Mouse (Mus musculus) liver, embryonic 14.5 days (tissue): Measurements from ENCODE around the gene Ntn1. TPM values are rescaled to one million over a fixed set of nuclear protein-coding genes. Genes with fewer than 3 reads are reported as not detected.

ENCODE experiments used
- ATAC-seq: fragments of 200-750 bp; cut with Nextera tagmentation; 2 replicates; pipeline ENCODE4 v1.8.0; 2017; ENCODE audit warnings: moderate number of reproducible peaks, mild to moderate bottlenecking, moderate library complexity; ENCODE audit not compliant: insufficient read depth
- DNase-seq, 3 experiments: peaks; one replicate each; pipeline ENCODE4 v3.0.0-alpha.2; 2012 to 2013; ENCODE audit warnings: low read depth in 3 of 3, low spot score in 3 of 3
- H3K27ac ChIP-seq: fragments of 300-500 bp; sonication (generic); 2 replicates; pipeline ENCODE4 v1.5.1; 2014; ENCODE audit warnings: moderate library complexity, mild to moderate bottlenecking, control low read depth, inconsistent platforms
- H3K27me3 ChIP-seq: fragments of 300-500 bp; sonication (generic); 2 replicates; pipeline ENCODE4 v1.6.1; 2014; ENCODE audit warnings: mild to moderate bottlenecking, low read length, moderate library complexity; ENCODE audit not compliant: control insufficient read depth, insufficient read depth
- H3K36me3 ChIP-seq: fragments of 300-500 bp; sonication (generic); replicated peaks from 2 replicates; pipeline ENCODE4 v1.6.1; 2014; ENCODE audit warnings: low read depth; ENCODE audit not compliant: control insufficient read depth, insufficient read depth
- H3K4me1 ChIP-seq, 2 experiments: fragments of 200-500 bp in 1 of 2; fragments of 300-500 bp in 1 of 2; sonication (generic) in 1 of 2; replicated peaks; 2 replicates each; pipeline ENCODE4 v1.6.1; 2012 to 2014; ENCODE audit warnings: antibody characterized with exemption in 1 of 2, inconsistent platforms in 1 of 2, low read length in 1 of 2; ENCODE audit not compliant: control insufficient read depth in 2 of 2, insufficient read depth in 2 of 2
- H3K4me2 ChIP-seq: fragments of 300-500 bp; sonication (generic); 2 replicates; pipeline ENCODE4 v1.6.1; 2014; ENCODE audit warnings: low read depth, mild to moderate bottlenecking, control low read depth, moderate library complexity
- H3K4me3 ChIP-seq, 2 experiments: fragments of 200-500 bp in 1 of 2; fragments of 300-500 bp in 1 of 2; sonication (generic) in 1 of 2; 2 replicates each; pipeline ENCODE4 v1.5.1; 2012 to 2014; ENCODE audit warnings: low read depth in 2 of 2, low read length in 2 of 2, mild to moderate bottlenecking in 2 of 2, control low read depth in 1 of 2, inconsistent platforms in 1 of 2, moderate library complexity in 1 of 2; ENCODE audit not compliant: insufficient read depth in 1 of 2
- H3K9ac ChIP-seq: fragments of 300-500 bp; sonication (generic); replicated peaks from 2 replicates; pipeline ENCODE4 v1.6.1; 2014; ENCODE audit warnings: mild to moderate bottlenecking, control low read depth, moderate library complexity
- H3K9me3 ChIP-seq: fragments of 300-500 bp; sonication (generic); 2 replicates; pipeline ENCODE4 v1.6.1; 2016; ENCODE audit warnings: low read length, mixed read lengths; ENCODE audit not compliant: control insufficient read depth
- CTCF ChIP-seq: IDR thresholded peaks from 2 replicates; pipeline ENCODE4 v1.5.1; 2016; ENCODE audit warnings: antibody characterized with exemption, low read depth, control low read depth
- EP300 ChIP-seq: IDR thresholded peaks from 2 replicates; pipeline ENCODE4 v1.6.1; 2016; ENCODE audit warnings: antibody characterized with exemption, low read depth
- WGBS: fragments of 180-500 bp; shearing (Covaris S2); extraction: QIAGEN DNeasy Blood & Tissue Kit; methylation state at CpG from one replicate; pipeline ENCODE4 v1.1.7; 2014; ENCODE audit not compliant: insufficient replicate concordance; 5-methylcytosine and 5-hydroxymethylcytosine counted together
- polyA plus RNA-seq, 2 experiments: library from polyadenylated mRNA; depleted of rRNA in 1 of 2; stranded (reverse) in 1 of 2; unstranded in 1 of 2; fragments of >200 nt; fragmentation: Nextera tagmentation in 1 of 2; extraction: Ambion mirVana in 1 of 2; gene quantifications; 2 replicates each; pipeline versions ENCODE4 v1.2.1 to v1.2.3; 2012 to 2014

Gene Ntn1
- polyA plus RNA-seq, 2 experiments: 0.06 to 0.15 TPM

DNA sequence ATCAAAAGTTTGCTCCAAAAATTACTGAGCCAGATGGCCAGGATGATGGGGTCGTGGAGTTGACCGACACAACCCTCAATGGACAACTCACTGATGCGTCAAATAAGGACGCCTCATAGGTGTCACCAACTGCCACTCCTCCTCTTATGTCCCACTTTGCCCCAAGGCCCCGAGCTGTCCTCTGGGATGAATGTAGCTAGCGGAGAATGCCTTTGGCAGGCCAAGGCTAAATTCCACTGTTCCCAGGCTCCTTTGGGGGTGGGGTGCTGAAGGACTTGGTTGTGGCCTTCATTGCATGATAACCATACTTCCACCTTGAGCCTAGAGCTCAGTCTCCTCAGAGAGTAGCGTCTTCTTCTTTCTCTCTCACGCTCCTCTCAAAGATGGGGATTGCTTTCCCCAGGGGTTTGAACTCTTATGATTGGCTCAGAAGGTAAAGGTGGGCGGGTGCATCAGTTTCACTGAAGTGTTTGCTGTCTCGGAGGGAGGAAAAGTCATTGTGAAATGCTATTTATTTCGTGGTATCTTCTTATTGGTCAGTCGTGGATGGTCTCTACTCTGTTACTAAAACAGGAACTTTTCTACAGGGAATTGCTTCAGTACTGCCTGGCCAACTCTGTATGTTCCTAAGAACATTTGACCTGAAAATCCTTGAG is 42.5 kb upstream of the Ntn1 start:
- DNase-seq: no peak
- H3K27ac ChIP-seq: no peak overlapping the region
- no peak overlapping the region for H3K9ac ChIP-seq
- H3K9me3 ChIP-seq: no peaks in the 10 kb centered on the region
- H3K4me1 ChIP-seq: no peaks in the 10 kb centered on the region
- no peak overlapping the region for H3K4me2 ChIP-seq
- no peaks in the 10 kb centered on the region for H3K36me3 ChIP-seq
- no peak for TF ChIP-seq CTCF
- no peak for TF ChIP-seq EP300
- ATAC-seq: no peak
- WGBS: 51% methylated on average over 12 of the region's 12 CpGs
- H3K27me3 ChIP-seq: no peaks in the 10 kb centered on the region
- no peak overlapping the region for H3K4me3 ChIP-seq

DNA sequence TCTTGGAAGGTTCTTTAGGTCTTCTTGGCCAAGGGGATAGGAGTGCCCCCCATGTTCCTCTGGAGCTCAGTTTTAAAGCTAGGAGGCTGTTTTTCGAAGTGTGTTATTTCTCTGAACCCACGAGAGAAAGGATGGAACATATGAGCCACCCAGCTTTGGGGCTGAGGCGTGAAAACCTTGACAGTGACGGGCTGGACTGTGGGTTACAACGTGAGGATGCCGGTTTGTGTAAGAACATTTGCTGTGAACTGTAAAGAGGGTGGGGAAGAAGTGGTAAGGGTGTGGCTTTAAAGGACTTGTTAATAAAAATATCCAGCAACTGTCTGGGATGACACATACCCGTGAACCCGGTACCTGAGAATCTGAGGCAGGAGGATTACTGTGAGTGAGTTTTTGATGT is 41.7 kb upstream of the Ntn1 start:
- no peak for ATAC-seq
- WGBS: 59% methylated on average over 8 of the region's 8 CpGs

DNA sequence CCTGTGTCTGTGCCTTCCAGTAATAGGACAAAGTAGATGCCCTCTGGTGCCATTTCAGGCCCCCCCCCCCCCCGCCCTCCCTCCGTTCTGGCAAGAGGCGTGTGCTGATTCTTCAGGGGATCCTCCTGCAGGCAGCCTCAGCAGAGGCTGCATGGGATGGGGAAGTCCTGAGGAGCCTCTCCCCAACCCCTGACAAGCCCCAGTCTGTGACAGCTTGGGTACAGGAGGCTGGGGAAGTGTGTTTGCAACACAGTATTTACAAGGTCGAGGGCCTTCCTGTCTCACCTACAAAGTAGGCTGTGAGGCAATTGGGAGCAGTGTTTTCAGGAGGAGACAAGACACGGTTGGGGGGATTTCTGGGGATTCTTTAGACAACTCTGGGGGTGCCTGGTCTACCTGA is 40.3 kb upstream of the Ntn1 start:
- 45% methylated on average over 5 of the region's 5 CpGs for WGBS
- H3K36me3 ChIP-seq: no peaks in the 10 kb centered on the region
- no peaks in the 10 kb centered on the region for H3K27me3 ChIP-seq
- no peak for DNase-seq
- H3K4me2 ChIP-seq: no peak overlapping the region
- no peaks in the 10 kb centered on the region for H3K4me1 ChIP-seq
- H3K9me3 ChIP-seq: no peaks in the 10 kb centered on the region
- H3K4me3 ChIP-seq: no peak overlapping the region
- TF ChIP-seq EP300: no peak
- no peak for TF ChIP-seq CTCF
- H3K9ac ChIP-seq: no peak overlapping the region
- ATAC-seq: no peak
- H3K27ac ChIP-seq: no peak overlapping the region

More for the DNA sequence above, 41.7 kb upstream of the Ntn1 start:
- TF ChIP-seq CTCF: no peak
- TF ChIP-seq EP300: no peak
- no peaks in the 10 kb centered on the region for H3K9me3 ChIP-seq
- H3K4me3 ChIP-seq: no peak overlapping the region
- no peaks in the 10 kb centered on the region for H3K36me3 ChIP-seq
- no peak overlapping the region for H3K27ac ChIP-seq
- no peaks in the 10 kb centered on the region for H3K4me1 ChIP-seq
- H3K4me2 ChIP-seq: no peak overlapping the region
- H3K27me3 ChIP-seq: no peaks in the 10 kb centered on the region
- no peak overlapping the region for H3K9ac ChIP-seq
- no peak for DNase-seq

DNA sequence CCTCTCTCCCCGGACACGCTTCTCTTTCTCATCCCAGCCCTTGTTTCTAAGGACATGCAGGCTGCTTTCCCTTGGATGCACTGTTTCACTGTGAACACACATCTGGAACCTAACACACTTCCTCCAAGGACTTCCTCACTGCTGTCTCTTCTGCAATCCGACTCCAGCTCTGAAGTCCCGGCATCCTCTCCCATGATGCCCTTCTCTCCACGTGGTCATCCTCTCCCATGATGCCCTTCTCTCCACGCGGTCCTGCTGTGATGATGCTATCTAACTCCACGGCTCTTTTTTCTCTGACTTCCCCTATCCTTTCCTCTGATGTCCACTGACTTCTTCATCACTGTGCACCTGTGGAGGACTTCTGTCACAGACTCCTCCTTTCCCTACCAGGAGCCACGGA is 39.5 kb upstream of the Ntn1 start:
- Histone ChIP-seq H3K9me3 (no peaks in the 10 kb centered on the region), H3K4me2 (no peak overlapping the region), H3K27me3 (no peaks in the 10 kb centered on the region), H3K36me3 (no peaks in the 10 kb centered on the region), H3K27ac (no peak overlapping the region), H3K4me3 (no peak overlapping the region), H3K4me1 (no peaks in the 10 kb centered on the region), H3K9ac (no peak overlapping the region)
- TF ChIP-seq EP300: no peak
- no peak for TF ChIP-seq CTCF
- DNase-seq (no peak), ATAC-seq (no peak)
- WGBS: 51% methylated on average over 9 of the region's 9 CpGs

DNA sequence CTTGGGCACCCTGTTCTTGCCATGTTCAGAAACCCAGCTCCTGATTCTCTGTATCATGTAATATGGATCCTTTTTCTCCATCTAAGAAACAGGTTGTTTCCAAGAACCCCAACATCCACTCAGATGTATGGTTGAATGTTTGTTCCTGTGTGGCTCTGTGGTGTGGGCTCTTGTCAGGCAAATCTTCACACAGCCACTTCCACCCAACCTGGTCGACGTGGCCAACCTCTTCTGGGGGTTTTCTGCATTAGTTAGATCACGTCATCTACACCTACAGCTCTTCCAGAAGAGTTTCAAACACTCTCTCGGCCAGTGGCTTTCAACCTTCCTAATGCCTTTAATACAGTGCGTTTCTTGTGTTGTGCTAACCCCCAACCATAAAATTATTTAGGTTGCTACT is 35.8 kb upstream of the Ntn1 start:
- DNase-seq (no peak), ATAC-seq (no peak)
- H3K27ac ChIP-seq: no peak overlapping the region
- no peak for TF ChIP-seq CTCF
- no peak for TF ChIP-seq EP300
- WGBS: 51% methylated on average over 5 of the region's 5 CpGs
- no peak overlapping the region for H3K4me2 ChIP-seq
- no peaks in the 10 kb centered on the region; the same call in none of the 2 replicates for H3K27me3 ChIP-seq
- H3K9me3 ChIP-seq: no peaks in the 10 kb centered on the region
- no peaks in the 10 kb centered on the region for H3K4me1 ChIP-seq
- no peaks in the 10 kb centered on the region for H3K36me3 ChIP-seq
- H3K9ac ChIP-seq: no peak overlapping the region
- H3K4me3 ChIP-seq: no peak overlapping the region
